Mouse (Mus musculus): Measurements from ENCODE around the gene Slc38a2. TPM values are rescaled to one million over a fixed set of nuclear protein-coding genes. Genes with fewer than 3 reads are reported as not detected.

Slc38a2 gene
- polyA plus RNA-seq, 1 experiment = not detected

- H3K4me1 ChIP-seq (ENCODE audit: control insufficient read depth, insufficient read depth, low read length) = no peaks in the 10 kb centered on the region
- 71% methylated on average over 1 of the region's 1 CpGs for WGBS
- TF ChIP-seq CTCF (IDR thresholded peaks at IDR 0.05; ENCODE audit: insufficient read depth, low read depth, low read length) (no peak), POLR2A (IDR thresholded peaks at IDR 0.05; ENCODE audit: insufficient read depth, low read depth, low read length) (no peak)
- no peak overlapping the region for H3K27ac ChIP-seq (ENCODE audit: insufficient read depth, low read depth, low read length)
- no peak overlapping the region for H3K4me3 ChIP-seq (ENCODE audit: insufficient read depth, low read depth, low read length)
Observed at GRCm38 (mm10) chr15:96674089-96674488, 25.4 kb downstream of the Slc38a2 start.

GRCm38 (mm10) chr15:96669721-96670120, 29.8 kb downstream of the Slc38a2 start:
- 77% methylated on average over 6 of the region's 6 CpGs for WGBS
- TF ChIP-seq CTCF (IDR thresholded peaks at IDR 0.05; ENCODE audit: insufficient read depth, low read depth, low read length) (no peak), POLR2A (IDR thresholded peaks at IDR 0.05; ENCODE audit: insufficient read depth, low read depth, low read length) (no peak)
- H3K4me3 ChIP-seq (ENCODE audit: insufficient read depth, low read depth, low read length) = no peak overlapping the region
- H3K4me1 ChIP-seq (ENCODE audit: control insufficient read depth, insufficient read depth, low read length) = no peaks in the 10 kb centered on the region
- no peak overlapping the region for H3K27ac ChIP-seq (ENCODE audit: insufficient read depth, low read depth, low read length)

GRCm38 (mm10) chr15:96666663-96667062, 32.9 kb downstream of the Slc38a2 start:
- WGBS = 3% methylated on average over 7 of the region's 7 CpGs
- no peak overlapping the region for H3K4me3 ChIP-seq (ENCODE audit: insufficient read depth, low read depth, low read length)
- no peak overlapping the region for H3K27ac ChIP-seq (ENCODE audit: insufficient read depth, low read depth, low read length)
- H3K4me1 ChIP-seq (ENCODE audit: control insufficient read depth, insufficient read depth, low read length) = no peaks in the 10 kb centered on the region
- TF ChIP-seq CTCF (IDR thresholded peaks at IDR 0.05; ENCODE audit: insufficient read depth, low read depth, low read length) = no peak
- no peak for TF ChIP-seq POLR2A (IDR thresholded peaks at IDR 0.05; ENCODE audit: insufficient read depth, low read depth, low read length)

GRCm38 (mm10) chr15:96665889-96666288, 33.6 kb downstream of the Slc38a2 start:
- 4% methylated on average over 3 of the region's 3 CpGs for WGBS

GRCm38 (mm10) chr15:96660590-96661141, 38.9 kb downstream of the Slc38a2 start:
- TF ChIP-seq POLR2A (IDR thresholded peaks at IDR 0.05; ENCODE audit: insufficient read depth, low read depth, low read length) (no peak), CTCF (IDR thresholded peaks at IDR 0.05; ENCODE audit: insufficient read depth, low read depth, low read length) (no peak)
- no peak overlapping the region for H3K4me3 ChIP-seq (ENCODE audit: insufficient read depth, low read depth, low read length)
- no peaks in the 10 kb centered on the region for H3K4me1 ChIP-seq (ENCODE audit: control insufficient read depth, insufficient read depth, low read length)
- 68% methylated on average over 13 of the region's 13 CpGs for WGBS
- H3K27ac ChIP-seq (ENCODE audit: insufficient read depth, low read depth, low read length) = no peak overlapping the region

More at GRCm38 (mm10) chr15:96665889-96666288, 33.6 kb downstream of the Slc38a2 start:
- Histone ChIP-seq H3K27ac (ENCODE audit: insufficient read depth, low read depth, low read length) (no peak overlapping the region), H3K4me3 (ENCODE audit: insufficient read depth, low read depth, low read length) (no peak overlapping the region), H3K4me1 (ENCODE audit: control insufficient read depth, insufficient read depth, low read length) (no peaks in the 10 kb centered on the region)
- TF ChIP-seq CTCF (IDR thresholded peaks at IDR 0.05; ENCODE audit: insufficient read depth, low read depth, low read length) = no peak
- no peak for TF ChIP-seq POLR2A (IDR thresholded peaks at IDR 0.05; ENCODE audit: insufficient read depth, low read depth, low read length)

GRCm38 (mm10) chr15:96658275-96658602, 41.3 kb downstream of the Slc38a2 start:
- no peak overlapping the region for H3K27ac ChIP-seq (ENCODE audit: insufficient read depth, low read depth, low read length)
- TF ChIP-seq CTCF (IDR thresholded peaks at IDR 0.05; ENCODE audit: insufficient read depth, low read depth, low read length) (no peak), POLR2A (IDR thresholded peaks at IDR 0.05; ENCODE audit: insufficient read depth, low read depth, low read length) (no peak)
- H3K4me3 ChIP-seq (ENCODE audit: insufficient read depth, low read depth, low read length) = no peak overlapping the region
- 88% methylated on average over 14 of the region's 14 CpGs for WGBS
- H3K4me1 ChIP-seq (ENCODE audit: control insufficient read depth, insufficient read depth, low read length) = no peaks in the 10 kb centered on the region

GRCm38 (mm10) chr15:96657576-96658274, 41.8 kb downstream of the Slc38a2 start:
- 83% methylated on average over 17 of the region's 17 CpGs for WGBS
- Histone ChIP-seq H3K4me1 (ENCODE audit: control insufficient read depth, insufficient read depth, low read length) (no peaks in the 10 kb centered on the region), H3K27ac (ENCODE audit: insufficient read depth, low read depth, low read length) (no peak overlapping the region), H3K4me3 (ENCODE audit: insufficient read depth, low read depth, low read length) (no peak overlapping the region)
- TF ChIP-seq POLR2A (IDR thresholded peaks at IDR 0.05; ENCODE audit: insufficient read depth, low read depth, low read length) (no peak), CTCF (IDR thresholded peaks at IDR 0.05; ENCODE audit: insufficient read depth, low read depth, low read length) (no peak)

GRCm38 (mm10) chr15:96655514-96655913, 44.0 kb downstream of the Slc38a2 start:
- WGBS = 93% methylated on average over 14 of the region's 14 CpGs
- no peak overlapping the region for H3K27ac ChIP-seq (ENCODE audit: insufficient read depth, low read depth, low read length)
- no peak overlapping the region for H3K4me3 ChIP-seq (ENCODE audit: insufficient read depth, low read depth, low read length)
- TF ChIP-seq POLR2A (IDR thresholded peaks at IDR 0.05; ENCODE audit: insufficient read depth, low read depth, low read length) = no peak
- no peak for TF ChIP-seq CTCF (IDR thresholded peaks at IDR 0.05; ENCODE audit: insufficient read depth, low read depth, low read length)
- no peaks in the 10 kb centered on the region for H3K4me1 ChIP-seq (ENCODE audit: control insufficient read depth, insufficient read depth, low read length)

- no peak for TF ChIP-seq POLR2A (IDR thresholded peaks at IDR 0.05; ENCODE audit: insufficient read depth, low read depth, low read length)
- TF ChIP-seq CTCF (IDR thresholded peaks at IDR 0.05; ENCODE audit: insufficient read depth, low read depth, low read length) = no peak
- H3K4me3 ChIP-seq (ENCODE audit: insufficient read depth, low read depth, low read length) = no peak overlapping the region
- 81% methylated on average over 8 of the region's 8 CpGs for WGBS
Observed at GRCm38 (mm10) chr15:96654714-96655113, 44.8 kb downstream of the Slc38a2 start.

More at GRCm38 (mm10) chr15:96654714-96655113, 44.8 kb downstream of the Slc38a2 start:
- H3K27ac ChIP-seq (ENCODE audit: insufficient read depth, low read depth, low read length) = no peak overlapping the region
- no peaks in the 10 kb centered on the region for H3K4me1 ChIP-seq (ENCODE audit: control insufficient read depth, insufficient read depth, low read length)

All from olfactory bulb, adult 2 months (tissue).